Mouse (Mus musculus): ENCODE measurements around the gene Zcchc17. TPM values are rescaled to one million over a fixed set of nuclear protein-coding genes. Genes with fewer than 3 reads are reported as not detected.

Gene Zcchc17
- total RNA-seq, 2 experiments from 2014 or later = 38.4 to 47.3 TPM

DNA sequence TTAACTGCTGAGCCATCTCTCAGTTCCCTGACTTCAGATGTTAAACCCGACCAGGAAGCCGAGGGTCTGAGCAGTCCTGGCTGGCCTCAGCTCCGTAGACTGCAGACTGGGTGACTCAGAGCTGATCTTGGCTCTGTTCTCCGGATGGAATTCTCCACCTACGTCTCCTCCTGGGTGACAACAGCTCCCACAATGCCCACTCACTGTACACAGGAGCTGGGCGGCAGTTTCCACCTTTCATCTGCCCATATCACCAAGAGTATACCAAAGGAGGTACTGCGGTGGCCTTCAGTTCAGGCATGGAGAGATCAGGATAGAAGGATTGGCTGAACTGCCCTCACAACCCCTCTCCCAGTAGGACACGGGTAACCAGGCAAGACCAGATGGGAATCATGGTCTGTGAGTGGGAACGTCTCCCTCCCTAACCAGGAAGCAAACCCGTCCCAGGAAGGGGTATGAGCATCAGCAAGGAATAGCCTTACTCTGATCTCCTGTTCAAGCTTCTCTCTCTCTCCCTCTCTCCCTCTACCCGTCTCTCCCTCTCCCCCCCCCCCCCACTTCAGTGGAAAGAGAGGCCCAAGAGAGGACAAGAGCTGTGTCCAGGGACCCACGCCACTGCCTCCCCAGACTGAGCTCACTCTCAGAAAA is 85.9 kb downstream of the Zcchc17 start:
- intact Hi-C loops (cut with DNase I) = no loop called here
- Histone ChIP-seq H3K27ac (peak overlapping the region; percentile 94), H3K4me3 (peak overlapping the region; percentile 83)
- TF ChIP-seq CTCF (IDR thresholded peaks at IDR 0.05) = no peak
- DNase-seq = no peak

DNA sequence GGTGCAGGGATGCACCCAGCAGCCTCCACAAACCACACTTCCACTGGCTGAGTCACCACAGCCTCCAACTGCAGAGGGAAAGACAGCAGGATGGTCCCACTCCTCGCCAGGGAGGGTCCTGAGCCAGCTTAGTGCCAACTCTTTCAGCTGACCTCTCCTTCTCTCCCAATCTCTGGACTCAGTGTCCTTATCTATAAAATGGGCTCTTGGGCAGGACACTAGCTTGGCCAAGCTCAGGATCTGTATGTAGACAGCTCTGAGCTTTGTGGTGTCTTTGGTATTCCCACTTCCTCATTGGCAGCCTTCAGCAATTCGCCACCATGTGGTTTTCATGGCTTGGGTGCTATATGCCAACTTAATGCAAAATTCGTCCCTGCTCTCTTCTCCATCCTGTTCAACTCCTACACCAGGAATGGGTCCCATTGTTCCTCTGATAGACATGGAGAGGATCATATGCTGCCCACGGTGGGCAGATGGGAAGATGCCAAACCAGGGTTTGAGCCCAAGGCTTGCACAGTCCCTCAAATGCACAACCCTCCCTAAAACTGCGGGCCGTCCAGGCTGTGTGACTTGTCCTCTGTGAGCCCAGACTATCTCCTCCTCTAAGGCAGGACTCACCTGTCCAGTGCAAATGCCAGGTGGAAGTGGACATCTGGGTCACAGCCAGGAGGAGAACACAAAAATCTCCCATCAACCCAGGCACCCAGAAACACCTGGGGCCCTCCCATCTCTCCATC is 89.0 kb downstream of the Zcchc17 start:
- H3K27ac ChIP-seq = no peak overlapping the region
- intact Hi-C loops (cut with DNase I) = no loop called here
- no peak overlapping the region for H3K4me3 ChIP-seq
- TF ChIP-seq CTCF (IDR thresholded peaks at IDR 0.05) = no peak
- DNase-seq = no peak

DNA sequence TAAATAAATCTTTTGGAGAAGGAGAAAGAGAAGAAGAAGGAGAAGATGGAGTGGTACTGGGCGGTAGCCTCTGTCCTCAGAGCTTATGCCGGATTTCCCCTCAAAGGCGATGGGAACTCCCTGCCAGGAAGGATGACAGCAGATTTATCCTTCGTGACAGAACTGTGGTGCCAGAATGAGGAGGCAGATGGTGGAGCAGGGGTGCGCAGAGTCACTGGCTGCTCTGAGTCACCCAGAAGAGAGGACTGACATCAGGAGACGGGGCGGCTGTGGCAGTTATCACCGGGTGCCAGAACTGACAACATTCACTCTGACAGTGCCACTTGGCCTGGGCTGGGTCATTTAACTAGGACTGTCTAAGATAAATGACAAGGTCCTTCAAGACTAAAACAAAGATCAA is 89.7 kb downstream of the Zcchc17 start:
- intact Hi-C loops (cut with DNase I) = no loop called here
- Histone ChIP-seq H3K27ac (no peak overlapping the region), H3K4me3 (no peak overlapping the region)
- no peak for DNase-seq
- TF ChIP-seq CTCF (IDR thresholded peaks at IDR 0.05) = no peak

DNA sequence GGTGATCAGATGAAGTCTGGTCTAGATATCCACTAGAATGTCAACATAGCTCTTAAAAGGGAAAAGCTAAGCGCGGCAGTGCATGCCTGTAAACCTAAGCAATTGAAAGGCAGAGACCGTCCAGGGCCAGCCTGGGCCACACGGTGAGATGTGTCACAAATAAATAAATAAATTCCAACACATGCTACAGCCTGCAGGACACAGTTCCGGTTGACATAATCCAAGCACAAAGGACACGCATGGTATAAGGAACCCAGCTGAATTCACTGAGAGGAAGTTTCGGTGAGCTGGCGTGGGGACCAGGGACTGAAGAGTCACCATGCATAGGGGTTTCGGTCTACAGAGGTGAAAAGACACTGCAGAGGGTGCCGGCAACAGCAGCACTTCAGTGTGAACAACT is 91.0 kb downstream of the Zcchc17 start:
- Histone ChIP-seq H3K27ac (no peak overlapping the region), H3K4me3 (no peak overlapping the region)
- intact Hi-C loops (cut with DNase I) = no loop called here
- TF ChIP-seq CTCF (IDR thresholded peaks at IDR 0.05) = no peak
- DNase-seq = no peak

DNA sequence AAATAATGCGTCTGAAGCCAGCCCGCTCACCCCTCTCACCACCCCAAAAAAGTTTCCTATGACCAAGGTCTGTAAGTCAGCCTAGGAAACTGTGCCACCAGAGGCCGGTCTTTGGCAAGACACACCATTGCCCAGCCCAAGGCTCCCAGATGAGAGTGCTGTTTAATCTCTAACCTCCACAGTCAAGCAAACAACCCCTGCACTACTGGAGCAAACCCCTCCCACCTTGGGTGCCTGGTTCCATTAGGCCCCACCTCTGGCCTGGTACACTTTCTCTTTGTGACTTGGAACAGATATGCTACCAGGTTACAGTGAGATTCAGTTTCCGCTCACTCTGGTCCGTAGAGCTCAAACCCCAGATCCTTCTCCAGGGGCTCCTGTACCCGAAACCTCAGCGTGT is 92.7 kb downstream of the Zcchc17 start:
- Histone ChIP-seq H3K4me3 (peak overlapping the region; percentile 62), H3K27ac (peak overlapping the region; percentile 41)
- intact Hi-C loops (cut with DNase I) = no loop called here
- no peak for TF ChIP-seq CTCF (IDR thresholded peaks at IDR 0.05)
- peak; percentile 30 for DNase-seq

DNA sequence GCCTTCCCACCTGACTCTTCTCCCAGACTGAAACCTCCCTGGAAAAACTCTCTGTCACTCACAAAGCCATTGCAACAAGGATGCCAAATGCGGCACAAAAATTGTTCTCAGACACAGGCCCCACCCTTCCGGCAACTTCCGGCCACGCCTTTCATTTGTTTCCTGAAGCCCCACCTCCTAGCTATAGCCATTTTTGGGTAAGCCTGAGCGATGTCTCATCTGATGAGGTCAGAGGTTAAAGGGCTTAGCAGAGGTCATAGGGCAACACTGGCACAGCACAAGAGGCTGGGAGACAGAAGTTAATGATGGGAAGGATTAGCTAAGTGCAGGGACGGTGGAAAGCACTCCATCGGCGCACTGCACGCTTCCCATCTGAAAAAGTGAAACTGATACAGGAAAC is 93.1 kb downstream of the Zcchc17 start:
- no peak for DNase-seq
- peak overlapping the region; percentile 62 for H3K4me3 ChIP-seq
- no peak for TF ChIP-seq CTCF (IDR thresholded peaks at IDR 0.05)
- intact Hi-C loops (cut with DNase I) = no loop called here
- H3K27ac ChIP-seq = peak overlapping the region; percentile 41

Other genes with a start within 250 kb of the Zcchc17 start
- gene Hcrtr1, start 220.6 kb downstream of the Zcchc17 start, total RNA-seq (2021) = not detected
- gene Tinagl1, start 184.8 kb downstream of the Zcchc17 start, total RNA-seq (2021) = 10 to 100 TPM; 18.7 to 45.2 TPM
- not detected for gene Gm853, start 137.5 kb downstream of the Zcchc17 start, total RNA-seq (2021)
- 10 to 100 TPM; 48.0 to 70.7 TPM for gene Serinc2, start 80.7 kb downstream of the Zcchc17 start, total RNA-seq (2021)
- 1,000 to 10,000 TPM in 1 of 2 experiments, 100 to 1,000 TPM in 1; 551 to 1,329 TPM for gene Fabp3, start 51.3 kb downstream of the Zcchc17 start, total RNA-seq (2021)
- under 1 TPM in 1 of 2 experiments, not detected in 1; 0.54 TPM for gene Gm10570, start 51.3 kb downstream of the Zcchc17 start, total RNA-seq (2021)
- gene Snrnp40, start 189 bp upstream of the Zcchc17 start, total RNA-seq (2021) = 10 to 100 TPM in 1 of 2 experiments, 1 to 10 TPM in 1; 9.5 to 13.0 TPM
- 10 to 100 TPM; 11.5 to 17.9 TPM for gene Nkain1, start 214.2 kb upstream of the Zcchc17 start, total RNA-seq (2021)

All from gastrocnemius, adult 2 months (tissue).